Mouse (Mus musculus) neutrophil, adult 65 days (primary cell): Measurements from ENCODE around the gene Flg2. TPM values are rescaled to one million over a fixed set of nuclear protein-coding genes. Genes with fewer than 3 reads are reported as not detected.

Source experiments
- total RNA-seq: library from RNA; stranded (reverse); gene quantifications from 2 replicates; pipeline ENCODE4 v1.2.4, GENCODE M21; 2023

Gene Flg2
- not detected in 2 replicates for total RNA-seq

DNA sequence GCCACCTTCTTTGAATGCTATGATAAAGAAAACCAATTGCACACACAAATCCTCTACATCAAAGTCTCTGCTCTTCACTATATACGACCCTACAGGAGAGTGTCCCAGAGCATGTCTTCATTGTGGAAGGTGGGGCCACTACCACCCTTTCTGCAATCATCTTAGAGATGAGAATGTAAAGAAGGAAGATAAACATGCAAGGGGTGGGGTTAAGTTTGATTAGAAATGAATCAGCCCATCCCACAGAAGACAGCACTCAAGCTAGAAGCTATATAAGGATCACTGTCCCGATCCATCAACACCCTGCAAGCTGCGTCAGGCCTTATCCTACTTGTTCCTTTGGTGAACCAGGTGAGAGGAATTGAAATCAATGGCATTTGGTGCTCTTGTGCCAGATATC, at the start of gene Flg2:
Gene Flg2 (plus strand): TSS at position 301 of the 400 bp plus-strand sequence.

Other genes with a start within 250 kb of the Flg2 start
- gene Lce3d, start 239.9 kb upstream of the Flg2 start, total RNA-seq, result not detected in 2 replicates
- gene Lce3e, start 230.2 kb upstream of the Flg2 start, total RNA-seq, result not detected in 2 replicates
- gene Lce3f, start 205.1 kb upstream of the Flg2 start, total RNA-seq, result not detected in 2 replicates
- not detected in 2 replicates for gene Crct1, start 181.6 kb upstream of the Flg2 start, total RNA-seq
- not detected in 2 replicates for gene Lce1m, start 178.2 kb upstream of the Flg2 start, total RNA-seq
- gene Gm4858, start 128.5 kb upstream of the Flg2 start, total RNA-seq, result not detected in 2 replicates
- gene Crnn, start 52.5 kb upstream of the Flg2 start, total RNA-seq, result not detected in 2 replicates
- not detected in 2 replicates for gene Flg, start 76.2 kb downstream of the Flg2 start, total RNA-seq
- not detected in 2 replicates for gene Hrnr, start 122.5 kb downstream of the Flg2 start, total RNA-seq
- not detected in 2 replicates for gene Rptn, start 196.4 kb downstream of the Flg2 start, total RNA-seq
- 1.00 and 1.5 TPM in 2 replicates for gene Tchh, start 245.1 kb downstream of the Flg2 start, total RNA-seq